Mouse (Mus musculus): ENCODE results near the gene Zfp580. TPM values are rescaled to one million over a fixed set of nuclear protein-coding genes. Genes with fewer than 3 reads are reported as not detected.

Gene Zfp580
- polyA plus RNA-seq, 1 experiment from 2014 or later, result 67.2 TPM

DNA sequence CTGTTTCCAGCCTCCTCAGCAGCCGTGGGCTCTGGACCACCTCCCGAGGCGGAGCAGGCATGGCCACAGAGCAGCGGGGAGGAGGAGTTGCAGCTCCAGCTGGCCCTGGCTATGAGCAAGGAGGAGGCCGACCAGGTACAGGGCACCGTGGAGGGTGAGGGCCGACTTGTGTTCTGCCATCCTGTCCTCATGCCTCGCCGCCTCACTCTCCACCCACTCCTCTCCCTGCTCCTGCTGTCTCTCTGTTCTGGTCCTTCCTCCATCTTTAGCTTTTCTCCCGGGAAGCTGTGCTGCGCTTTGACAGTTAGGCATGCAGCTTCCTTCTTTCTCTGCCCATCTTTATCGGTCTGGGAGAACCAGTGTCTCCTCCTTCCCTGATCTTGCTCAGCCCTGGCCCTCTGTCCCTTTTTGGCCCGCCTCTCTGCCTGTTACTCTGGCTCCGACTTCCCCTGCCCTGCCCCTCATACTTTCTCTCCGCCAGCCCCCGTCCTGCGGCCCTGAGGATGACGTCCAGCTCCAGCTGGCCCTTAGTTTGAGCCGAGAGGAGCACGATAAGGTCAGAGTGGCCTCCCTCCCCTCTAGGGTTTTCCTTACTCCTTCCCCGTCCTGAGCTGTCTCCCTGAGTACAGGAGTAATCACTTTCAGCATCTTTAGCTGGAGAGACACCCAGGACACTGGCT is 41.6 kb downstream of the Zfp580 start:
- Histone ChIP-seq H3K4me1 (replicated peaks) (no peaks in the 10 kb centered on the region), H3K4me3 (no peak overlapping the region), H3K27ac (no peak overlapping the region), H3K9ac (no peak overlapping the region), H3K9me3 (no peaks in the 10 kb centered on the region), H3K4me2 (no peak overlapping the region), H3K27me3 (no peaks in the 10 kb centered on the region), H3K36me3 (peaks cover 79% of the 10 kb centered on the region)
- no peak for ATAC-seq (ENCODE audit: low FRiP score)
- WGBS, result 84% methylated on average over 21 of the region's 21 CpGs

DNA sequence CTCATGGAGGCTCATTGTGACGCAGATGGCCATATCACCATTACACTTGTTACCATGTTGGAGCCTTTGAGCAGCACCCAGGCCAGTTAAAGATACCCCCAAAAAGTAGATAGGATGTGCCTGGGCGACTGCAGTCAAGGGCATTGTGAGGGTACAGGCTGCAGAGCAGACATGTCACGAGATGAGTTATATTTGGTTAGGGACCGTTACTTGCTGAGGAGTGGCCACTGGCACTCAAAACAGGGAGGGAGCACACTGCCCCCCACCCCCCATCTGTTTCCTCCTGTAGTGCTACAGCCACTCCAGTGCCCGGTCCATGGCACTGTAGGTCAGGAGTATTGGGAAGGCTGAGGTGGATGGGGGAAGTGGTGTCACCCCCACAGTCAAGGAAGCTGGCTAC is 47.4 kb downstream of the Zfp580 start:
- no peak overlapping the region for H3K9ac ChIP-seq
- ATAC-seq (ENCODE audit: low FRiP score), result no peak
- H3K36me3 ChIP-seq, result peaks cover 62% of the 10 kb centered on the region
- H3K27ac ChIP-seq, result no peak overlapping the region
- no peaks in the 10 kb centered on the region for H3K9me3 ChIP-seq
- 91% methylated on average over 5 of the region's 5 CpGs for WGBS
- H3K4me2 ChIP-seq, result no peak overlapping the region
- H3K4me1 ChIP-seq (replicated peaks), result no peaks in the 10 kb centered on the region
- no peaks in the 10 kb centered on the region for H3K27me3 ChIP-seq
- H3K4me3 ChIP-seq, result no peak overlapping the region

DNA sequence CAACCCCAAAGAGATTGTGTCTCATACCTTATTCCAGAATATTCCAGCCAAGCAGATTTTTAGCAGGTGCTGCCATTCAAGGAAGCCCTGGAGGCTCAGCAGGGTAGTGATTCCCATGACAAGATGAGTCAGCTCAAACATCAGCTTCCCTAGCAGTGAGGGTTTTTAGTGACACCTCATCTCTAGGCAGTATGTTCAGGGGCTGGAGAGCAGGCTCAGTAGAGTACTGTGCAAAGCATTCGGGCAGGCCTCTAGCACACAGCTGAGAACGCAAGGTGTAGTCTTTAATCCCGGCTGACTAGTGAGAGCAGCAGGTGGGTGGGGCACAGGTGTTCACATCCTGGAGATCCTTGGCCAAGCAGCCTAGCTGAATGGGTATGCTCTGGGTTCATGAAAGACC is 48.5 kb downstream of the Zfp580 start:
- 87% methylated on average over 3 of the region's 3 CpGs for WGBS
- H3K9me3 ChIP-seq, result no peaks in the 10 kb centered on the region
- H3K27me3 ChIP-seq, result no peaks in the 10 kb centered on the region
- no peak overlapping the region for H3K4me2 ChIP-seq
- H3K9ac ChIP-seq, result no peak overlapping the region
- H3K36me3 ChIP-seq, result peaks cover 52% of the 10 kb centered on the region
- H3K4me1 ChIP-seq (replicated peaks), result no peaks in the 10 kb centered on the region
- no peak overlapping the region for H3K27ac ChIP-seq
- ATAC-seq (ENCODE audit: low FRiP score), result no peak
- H3K4me3 ChIP-seq, result no peak overlapping the region

DNA sequence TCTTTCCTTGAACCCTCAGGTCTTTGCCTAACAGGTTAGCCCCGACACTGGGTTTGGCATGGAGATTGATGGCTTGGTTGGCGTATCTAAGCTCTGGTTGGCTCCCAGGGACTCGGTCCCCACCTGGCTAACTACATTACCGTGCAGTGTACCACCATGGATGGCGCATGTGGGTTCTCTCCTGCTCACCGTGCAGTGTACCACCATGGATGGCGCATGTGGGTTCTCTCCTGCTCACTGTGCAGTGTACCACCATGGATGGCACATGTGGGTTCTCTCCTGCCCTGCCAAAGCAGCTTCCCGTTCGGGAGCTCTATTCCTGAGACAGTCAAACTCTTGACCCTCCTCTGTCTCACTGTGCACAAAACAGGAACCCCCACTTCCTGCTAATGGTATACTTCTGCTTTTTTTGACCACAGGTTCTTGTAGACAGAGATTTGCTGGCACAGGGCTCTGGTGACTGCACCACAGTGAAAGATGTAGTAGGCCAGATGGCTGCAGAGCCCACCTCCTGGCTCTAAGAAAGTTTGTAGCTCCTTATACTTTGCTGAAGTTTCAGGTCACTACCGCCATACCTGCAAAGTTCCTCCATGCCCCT is 49.8 kb downstream of the Zfp580 start:
- Histone ChIP-seq H3K36me3 (peaks cover 38% of the 10 kb centered on the region), H3K27me3 (no peaks in the 10 kb centered on the region), H3K9ac (no peak overlapping the region), H3K4me3 (no peak overlapping the region), H3K9me3 (no peaks in the 10 kb centered on the region), H3K27ac (no peak overlapping the region), H3K4me1 (replicated peaks) (no peaks in the 10 kb centered on the region), H3K4me2 (no peak overlapping the region)
- ATAC-seq (ENCODE audit: low FRiP score), result no peak
- WGBS, result 92% methylated on average over 10 of the region's 10 CpGs

DNA sequence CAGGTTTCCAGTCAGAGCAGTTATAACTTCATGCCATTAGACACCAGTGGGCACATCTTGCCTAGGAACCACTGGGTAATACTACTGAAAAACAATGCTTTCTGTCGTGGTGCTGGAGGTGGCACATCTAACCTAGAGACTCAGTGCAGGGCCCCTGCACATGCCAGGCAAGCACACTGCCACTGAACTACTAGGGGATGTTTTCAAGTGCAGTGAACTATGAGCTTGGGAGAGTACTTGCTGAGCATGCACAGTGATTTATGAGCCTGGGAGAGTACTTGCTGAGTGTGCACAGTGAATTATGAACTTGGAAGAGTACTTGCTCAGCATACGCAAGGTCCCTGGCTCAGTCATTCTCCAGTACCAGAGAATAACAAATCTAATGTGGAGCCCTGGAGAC is 51.2 kb downstream of the Zfp580 start:
- Histone ChIP-seq H3K36me3 (peaks cover 25% of the 10 kb centered on the region), H3K9ac (no peak overlapping the region), H3K27ac (no peak overlapping the region), H3K4me1 (replicated peaks) (no peaks in the 10 kb centered on the region), H3K4me2 (no peak overlapping the region), H3K9me3 (no peaks in the 10 kb centered on the region), H3K4me3 (no peak overlapping the region), H3K27me3 (no peaks in the 10 kb centered on the region)
- WGBS, result 83% methylated on average over 2 of the region's 2 CpGs
- no peak for ATAC-seq (ENCODE audit: low FRiP score)

Other genes starting within 250 kb of the Zfp580 start
- 252 and 267 TPM in 2 replicates for gene Ube2s, start 238.9 kb upstream of the Zfp580 start, polyA plus RNA-seq (2015; fragmentation: Nextera tagmentation; extraction: Ambion mirVana)
- 10.9 and 11.6 TPM in 2 replicates for gene Shisa7, start 206.8 kb upstream of the Zfp580 start, polyA plus RNA-seq (2015; fragmentation: Nextera tagmentation; extraction: Ambion mirVana)
- gene Isoc2b, start 181.3 kb upstream of the Zfp580 start, polyA plus RNA-seq (2015; fragmentation: Nextera tagmentation; extraction: Ambion mirVana), result 3.9 and 4.9 TPM in 2 replicates
- gene Isoc2a, start 174.4 kb upstream of the Zfp580 start, polyA plus RNA-seq (2015; fragmentation: Nextera tagmentation; extraction: Ambion mirVana), result 0.75 and 0.78 TPM in 2 replicates
- 0.26 and 0.45 TPM in 2 replicates for gene Gm36210, start 145.0 kb upstream of the Zfp580 start, polyA plus RNA-seq (2015; fragmentation: Nextera tagmentation; extraction: Ambion mirVana)
- gene Zfp628, start 136.3 kb upstream of the Zfp580 start, polyA plus RNA-seq (2015; fragmentation: Nextera tagmentation; extraction: Ambion mirVana), result 3.6 and 4.9 TPM in 2 replicates
- gene Nat14, start 129.5 kb upstream of the Zfp580 start, polyA plus RNA-seq (2015; fragmentation: Nextera tagmentation; extraction: Ambion mirVana), result 25.4 and 27.7 TPM in 2 replicates
- 0.73 and 1.3 TPM in 2 replicates for gene Ssc5d, start 125.8 kb upstream of the Zfp580 start, polyA plus RNA-seq (2015; fragmentation: Nextera tagmentation; extraction: Ambion mirVana)
- 0.25 TPM in 1 of 2 replicates, not detected in the other for gene Sbk2, start 87.1 kb upstream of the Zfp580 start, polyA plus RNA-seq (2015; fragmentation: Nextera tagmentation; extraction: Ambion mirVana)
- gene Sbk3, start 80.4 kb upstream of the Zfp580 start, polyA plus RNA-seq (2015; fragmentation: Nextera tagmentation; extraction: Ambion mirVana), result 0.19 and 0.49 TPM in 2 replicates
- 53.6 and 59.9 TPM in 2 replicates for gene Zfp579, start 55.4 kb upstream of the Zfp580 start, polyA plus RNA-seq (2015; fragmentation: Nextera tagmentation; extraction: Ambion mirVana)
- 7.9 and 9.2 TPM in 2 replicates for gene Zfp524, start 37.1 kb upstream of the Zfp580 start, polyA plus RNA-seq (2015; fragmentation: Nextera tagmentation; extraction: Ambion mirVana)
- 37.7 and 41.9 TPM in 2 replicates for gene Fiz1, start 36.8 kb upstream of the Zfp580 start, polyA plus RNA-seq (2015; fragmentation: Nextera tagmentation; extraction: Ambion mirVana)
- gene Gm44973, start 36.0 kb upstream of the Zfp580 start, polyA plus RNA-seq (2015; fragmentation: Nextera tagmentation; extraction: Ambion mirVana), result 1.4 and 1.8 TPM in 2 replicates
- gene Zfp865, start 31.2 kb upstream of the Zfp580 start, polyA plus RNA-seq (2015; fragmentation: Nextera tagmentation; extraction: Ambion mirVana), result 5.8 and 6.0 TPM in 2 replicates
- 38.7 and 43.5 TPM in 2 replicates for gene Ccdc106, start 31.0 kb upstream of the Zfp580 start, polyA plus RNA-seq (2015; fragmentation: Nextera tagmentation; extraction: Ambion mirVana)
- gene 4632433K11Rik, start 17.4 kb upstream of the Zfp580 start, polyA plus RNA-seq (2015; fragmentation: Nextera tagmentation; extraction: Ambion mirVana), result not detected in 2 replicates
- 7.8 and 9.8 TPM in 2 replicates for gene Zfp784, start 13.1 kb upstream of the Zfp580 start, polyA plus RNA-seq (2015; fragmentation: Nextera tagmentation; extraction: Ambion mirVana)
- 112 and 114 TPM in 2 replicates for gene U2af2, start 10.6 kb downstream of the Zfp580 start, polyA plus RNA-seq (2015; fragmentation: Nextera tagmentation; extraction: Ambion mirVana)
- 83.8 and 85.6 TPM in 2 replicates for gene Epn1, start 28.7 kb downstream of the Zfp580 start, polyA plus RNA-seq (2015; fragmentation: Nextera tagmentation; extraction: Ambion mirVana)
- not detected in 2 replicates for gene Rfpl4, start 65.4 kb downstream of the Zfp580 start, polyA plus RNA-seq (2015; fragmentation: Nextera tagmentation; extraction: Ambion mirVana)
- 0.22 and 0.52 TPM in 2 replicates for gene Rasl2-9, start 74.4 kb downstream of the Zfp580 start, polyA plus RNA-seq (2015; fragmentation: Nextera tagmentation; extraction: Ambion mirVana)
- gene Vmn1r55, start 98.1 kb downstream of the Zfp580 start, polyA plus RNA-seq (2015; fragmentation: Nextera tagmentation; extraction: Ambion mirVana), result 0.01 TPM in 1 of 2 replicates, not detected in the other
- not detected in 2 replicates for gene Vmn1r56, start 145.2 kb downstream of the Zfp580 start, polyA plus RNA-seq (2015; fragmentation: Nextera tagmentation; extraction: Ambion mirVana)
- gene Vmn1r57, start 167.0 kb downstream of the Zfp580 start, polyA plus RNA-seq (2015; fragmentation: Nextera tagmentation; extraction: Ambion mirVana), result not detected in 2 replicates